Mouse (Mus musculus): ENCODE data around the gene Cdh23. TPM values are rescaled to one million over a fixed set of nuclear protein-coding genes. Genes with fewer than 3 reads are reported as not detected.
A peak's percentile ranks its signal among the peaks of the same experiment; 100 is the strongest.

Gene Cdh23
- total RNA-seq, 2 experiments from 2014 or later: 1.7 to 1.8 TPM

DNA sequence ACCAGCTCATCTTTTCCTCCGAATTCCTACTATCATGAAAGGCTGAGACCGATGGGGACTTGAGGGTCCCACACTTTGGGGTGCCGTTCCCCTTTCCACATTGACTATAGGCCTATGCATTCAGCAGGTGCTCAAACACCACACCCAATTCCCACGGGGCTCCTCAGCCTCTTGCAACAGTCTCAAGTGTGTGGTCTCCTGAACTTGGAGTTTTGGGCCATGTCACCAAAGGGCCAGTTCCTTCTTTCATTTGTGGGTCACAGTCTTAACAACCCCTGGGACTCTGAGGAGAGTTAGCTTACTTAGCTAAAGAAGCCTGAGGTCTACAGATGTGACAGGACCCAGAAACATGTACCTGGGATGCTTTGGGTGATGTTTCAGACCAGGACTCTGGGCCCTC, 380.1 kb downstream of the Cdh23 start:
- intact Hi-C loops (cut with DNase I): no loop called here
- no peak for DNase-seq (ENCODE audit: low spot score in 2 of 2)

DNA sequence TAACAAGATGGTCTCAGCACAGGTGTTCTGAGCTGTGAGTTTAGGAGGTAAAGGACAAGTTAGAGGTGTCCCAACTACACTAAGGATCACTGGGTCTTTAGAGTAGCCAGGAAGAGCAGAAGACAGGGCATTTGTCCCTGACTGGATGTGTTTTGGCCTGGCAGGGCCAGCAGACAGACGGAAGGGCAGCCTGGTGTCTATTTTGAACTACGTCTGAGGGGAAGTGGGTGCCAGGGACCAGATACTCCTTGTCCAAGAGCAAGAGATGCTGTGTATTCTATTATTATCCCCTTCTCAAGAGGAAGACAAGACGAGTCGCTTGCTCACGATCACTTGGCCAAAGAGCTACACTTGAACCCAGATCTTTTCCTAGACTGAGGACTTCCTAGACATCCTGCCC, 382.7 kb downstream of the Cdh23 start:
- intact Hi-C loops (cut with DNase I): no loop called here
- no peak for DNase-seq (ENCODE audit: low spot score in 2 of 2)

DNA sequence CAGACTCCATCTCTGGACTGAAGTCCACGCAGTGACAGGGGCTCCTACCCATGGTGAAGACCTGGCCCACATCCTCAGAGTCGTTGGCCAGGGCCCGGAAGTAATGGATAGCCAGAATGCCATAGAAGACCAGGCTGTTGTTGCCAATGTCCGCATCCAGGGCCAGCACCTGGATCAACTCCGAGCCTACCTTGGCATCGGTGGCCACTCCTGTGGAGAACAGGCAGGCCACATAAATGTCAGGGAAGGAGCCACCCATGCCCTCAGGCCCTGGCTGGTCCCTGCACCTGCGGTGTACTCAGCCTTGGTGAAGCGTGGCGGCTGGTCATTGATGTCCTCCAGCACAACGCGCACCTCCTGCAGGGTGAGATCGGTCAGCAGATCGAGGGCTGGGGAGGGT, 385.7 kb downstream of the Cdh23 start:
- intact Hi-C loops (cut with DNase I): no loop called here

DNA sequence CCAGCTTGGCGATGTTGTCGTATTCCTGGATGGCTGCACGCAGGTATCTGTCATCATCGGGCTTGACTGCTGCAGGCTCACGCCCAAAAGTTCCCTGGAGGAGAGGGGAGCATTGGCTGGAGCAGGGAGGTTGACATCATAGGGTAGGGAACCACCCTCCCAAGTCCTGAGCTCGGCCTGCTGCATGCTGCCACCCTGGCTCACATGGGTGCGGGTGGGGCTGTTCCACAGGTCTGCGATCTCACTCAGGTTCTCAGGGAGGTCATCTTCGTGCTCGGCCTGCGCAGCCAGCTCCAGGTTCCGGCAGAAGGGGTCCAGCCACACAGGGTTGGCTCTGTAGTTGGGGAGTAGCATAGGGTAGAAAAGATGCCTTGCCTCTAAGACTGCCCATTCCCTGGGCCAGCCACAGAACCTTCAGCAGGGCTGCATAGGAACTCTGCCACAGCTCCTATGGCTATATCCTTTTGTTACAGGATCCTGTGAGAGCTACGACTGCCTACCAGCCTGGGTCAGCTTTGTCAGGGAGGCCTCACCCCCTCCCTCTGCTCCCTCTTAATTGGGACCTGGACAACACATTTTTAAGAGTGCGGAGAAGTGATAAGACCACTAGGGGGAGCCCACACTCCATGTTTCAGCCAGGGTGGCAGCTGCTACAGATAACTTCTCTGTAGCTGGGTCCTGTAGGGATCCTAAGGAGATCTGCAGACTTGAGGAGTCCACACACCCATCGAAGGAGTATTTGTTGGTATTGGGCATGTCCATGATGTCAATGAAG, 391.2 kb downstream of the Cdh23 start:
- DNase-seq (ENCODE audit: low spot score in 2 of 2): peak; percentile 68 to 74
- intact Hi-C loops (cut with DNase I): loop anchor here (2.0 to 5.0 kb wide), 3 partner anchors 108 to 456 kb away; partner anchors contain the start of gene Cdh23

More for the DNA sequence above, 385.7 kb downstream of the Cdh23 start:
- no peak for DNase-seq (ENCODE audit: low spot score in 2 of 2)

DNA sequence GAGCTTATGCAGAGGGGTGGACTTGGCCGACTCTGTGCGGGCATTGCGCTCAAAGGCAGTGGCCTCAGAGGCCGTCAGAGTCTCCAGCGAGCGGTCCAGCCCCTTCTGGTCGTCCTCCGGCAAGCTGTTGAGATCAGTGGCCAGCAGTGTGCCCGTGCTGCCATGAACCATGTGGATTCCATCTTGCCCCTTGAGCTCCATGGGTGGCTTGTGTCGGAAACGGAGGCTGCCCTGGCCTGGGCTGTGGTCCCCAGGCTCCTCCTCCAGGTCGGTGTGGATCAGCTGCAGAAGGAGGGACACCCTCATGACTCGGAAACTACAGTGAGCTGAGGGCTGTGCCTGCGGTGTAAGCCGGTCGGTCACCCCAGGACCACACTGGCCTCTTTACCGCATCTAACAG, 392.9 kb downstream of the Cdh23 start:
- intact Hi-C loops (cut with DNase I): no loop called here
- DNase-seq (ENCODE audit: low spot score in 2 of 2): no peak

DNA sequence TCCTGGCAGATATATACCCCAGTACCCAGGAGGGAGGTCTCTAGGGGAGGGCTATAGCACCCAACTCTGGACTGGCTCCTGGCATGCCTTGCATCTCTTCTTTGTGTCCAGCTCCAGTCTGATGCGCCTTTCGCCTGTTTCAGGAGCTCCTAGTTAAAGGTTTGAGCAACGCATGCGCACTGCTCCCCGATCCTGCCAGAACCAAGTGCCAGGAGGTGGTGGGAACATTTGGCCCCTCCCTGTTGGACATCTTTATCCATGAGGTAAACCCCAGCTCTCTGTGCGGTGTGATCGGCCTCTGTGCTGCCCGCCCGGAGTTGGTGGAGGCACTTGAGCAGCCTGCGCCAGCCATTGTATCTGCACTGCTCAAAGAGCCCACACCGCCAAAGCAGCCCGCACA, 396.7 kb downstream of the Cdh23 start:
- DNase-seq (ENCODE audit: low spot score in 2 of 2): no peak
- intact Hi-C loops (cut with DNase I): no loop called here

DNA sequence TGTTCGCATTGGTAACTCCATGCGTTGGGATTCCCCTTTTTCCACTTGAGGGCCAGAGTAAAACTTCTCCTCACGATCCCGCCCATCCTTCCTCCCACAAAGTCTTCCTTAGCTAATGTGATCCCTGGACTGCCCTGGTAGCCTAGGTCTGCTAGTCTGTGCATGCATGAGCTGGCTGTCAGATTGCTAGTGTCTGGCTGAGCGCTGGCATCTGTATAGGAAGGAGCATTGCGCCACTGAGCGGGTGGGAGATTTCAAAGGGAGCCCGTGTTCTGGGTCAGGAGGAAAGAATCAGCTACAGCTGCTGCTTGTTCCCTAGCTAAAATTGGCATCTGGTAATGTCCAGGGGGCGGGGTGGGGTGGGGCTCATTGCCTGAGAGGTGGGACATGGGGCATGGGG, 400.3 kb downstream of the Cdh23 start:
- intact Hi-C loops (cut with DNase I): no loop called here
- DNase-seq (ENCODE audit: low spot score in 2 of 2): no peak

DNA sequence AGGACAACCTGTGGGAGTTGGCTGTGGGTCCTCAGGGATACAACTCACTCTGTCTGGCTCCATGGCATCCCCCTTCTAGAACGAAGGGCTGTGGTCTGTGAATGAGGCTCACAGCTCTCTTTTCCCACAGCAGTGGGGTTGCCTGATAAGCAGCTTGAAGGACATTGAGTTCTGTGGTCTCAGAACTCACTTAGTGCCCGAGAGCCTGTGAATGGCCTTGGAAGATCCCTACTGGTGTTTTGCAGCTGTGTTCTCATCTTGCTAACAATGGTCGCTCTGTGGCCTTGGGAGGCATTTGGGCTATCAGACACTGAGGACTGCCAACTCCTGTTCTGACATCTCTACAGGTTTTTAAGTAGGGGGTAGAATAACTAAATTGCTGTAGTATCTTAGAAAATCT, 400.9 kb downstream of the Cdh23 start:
- intact Hi-C loops (cut with DNase I): no loop called here
- DNase-seq (ENCODE audit: low spot score in 2 of 2): no peak

DNA sequence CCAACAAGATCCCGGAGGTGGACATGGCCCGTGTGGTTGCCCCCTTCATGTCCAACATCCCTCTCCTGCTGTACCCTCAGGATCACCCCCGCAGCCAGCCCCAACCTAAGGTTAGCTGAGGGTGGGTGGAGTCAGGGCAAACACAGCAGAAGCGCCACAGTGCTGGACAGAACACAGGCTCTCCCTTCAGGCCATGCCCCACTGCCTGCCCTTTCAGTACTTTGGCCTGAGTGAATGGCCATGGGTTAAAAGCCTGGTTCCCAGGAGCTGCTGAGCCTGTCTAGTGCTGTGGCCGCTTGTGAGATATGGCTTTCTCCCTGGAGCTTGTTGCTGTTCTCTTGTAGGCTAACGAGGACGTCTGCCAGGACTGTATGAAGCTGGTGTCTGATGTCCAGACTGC, 401.7 kb downstream of the Cdh23 start:
- intact Hi-C loops (cut with DNase I): no loop called here
- DNase-seq (ENCODE audit: low spot score in 2 of 2): no peak

DNA sequence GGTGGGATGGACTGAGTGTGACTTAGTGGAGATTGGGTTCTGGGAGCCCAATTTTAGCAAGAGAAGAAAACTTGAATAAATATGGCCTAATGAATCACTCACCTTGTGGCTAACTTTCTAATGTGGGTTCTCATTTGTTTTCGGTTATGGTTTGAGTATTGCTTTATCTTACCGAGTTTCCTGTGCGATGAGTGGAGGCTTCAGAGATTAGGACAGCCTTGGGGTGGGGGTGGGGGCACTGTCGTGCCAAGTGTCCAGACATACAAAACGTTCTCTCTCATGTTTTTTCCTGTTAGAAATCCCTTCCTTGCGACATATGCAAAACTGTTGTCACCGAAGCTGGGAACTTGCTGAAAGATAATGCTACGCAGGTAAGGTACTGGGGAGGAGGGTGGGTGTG, 404.1 kb downstream of the Cdh23 start:
- intact Hi-C loops (cut with DNase I): no loop called here
- DNase-seq (ENCODE audit: low spot score in 2 of 2): no peak

DNA sequence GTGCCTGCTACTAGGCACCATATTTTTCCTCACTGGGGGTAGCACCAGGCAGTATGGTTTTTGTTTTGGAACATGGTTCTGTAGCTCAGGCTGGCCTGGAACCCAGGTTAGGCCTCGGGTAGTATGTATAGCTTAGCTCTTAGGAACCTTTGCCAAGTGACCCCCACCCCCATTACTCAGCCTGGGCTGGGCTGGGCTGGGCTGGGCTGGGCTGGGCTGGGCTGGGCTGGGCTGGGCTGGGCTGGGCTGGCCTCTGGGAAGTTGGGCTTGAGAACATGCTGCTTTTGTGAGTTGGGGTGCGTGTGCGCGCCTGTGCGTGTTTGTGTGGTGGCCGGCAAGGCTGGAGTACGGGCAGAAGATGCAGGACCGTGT, 405.6 kb downstream of the Cdh23 start:
- DNase-seq (ENCODE audit: low spot score in 2 of 2): no peak
- intact Hi-C loops (cut with DNase I): no loop called here

DNA sequence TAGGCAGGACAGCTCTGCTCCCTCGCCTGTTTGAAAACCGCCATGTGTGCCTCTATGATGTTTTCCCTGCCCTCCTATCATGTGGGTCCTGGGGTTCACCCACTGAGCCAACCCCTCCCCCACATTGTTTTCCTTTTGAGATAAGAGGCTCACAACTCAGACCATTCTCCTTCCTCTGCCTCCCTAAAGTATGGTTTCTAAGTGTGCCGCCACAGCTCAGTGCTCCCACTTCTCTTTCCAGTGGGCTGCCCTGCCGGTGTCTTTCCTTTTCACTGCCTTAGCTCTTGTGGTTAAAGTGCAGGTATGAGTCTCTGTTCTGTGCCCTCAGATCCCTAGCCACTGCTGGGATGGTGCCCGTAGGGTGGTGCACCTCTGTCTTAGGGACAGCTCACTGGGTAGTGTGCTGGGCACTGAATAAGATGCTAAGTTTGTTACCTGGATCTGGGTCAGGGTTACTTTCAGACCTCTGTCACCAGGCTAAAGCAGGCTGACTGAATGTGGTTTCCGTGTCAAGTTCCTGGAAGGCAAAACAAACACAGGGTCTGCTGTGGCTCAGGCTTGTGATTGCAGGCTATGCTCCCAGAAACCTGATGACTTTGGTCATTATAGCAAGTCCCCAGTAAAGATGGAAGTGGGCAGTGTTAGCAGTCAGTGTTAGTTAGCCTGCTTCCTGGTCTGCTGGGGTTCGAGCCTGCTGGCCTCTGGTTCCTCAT, 406.1 kb downstream of the Cdh23 start:
- no peak for DNase-seq (ENCODE audit: low spot score in 2 of 2)
- intact Hi-C loops (cut with DNase I): no loop called here

DNA sequence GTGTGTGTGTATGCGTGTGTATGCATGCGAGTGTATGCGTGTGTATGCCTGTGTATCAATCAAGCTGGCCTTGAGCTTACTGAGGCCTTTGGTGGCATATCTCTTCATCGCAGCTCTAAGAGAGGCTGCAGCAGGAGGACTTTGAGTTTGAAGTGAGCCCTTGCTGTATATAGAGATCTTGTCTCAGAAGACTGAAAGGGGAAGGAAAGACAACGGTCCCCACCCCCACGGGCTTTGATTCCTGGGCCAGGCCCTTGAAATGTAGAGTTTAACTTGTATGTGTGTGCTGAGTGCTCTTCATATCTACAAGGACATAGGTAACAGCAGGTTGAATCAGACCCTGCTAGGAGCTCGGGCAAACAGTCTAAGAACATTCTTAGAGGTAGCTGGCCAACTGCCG, 407.1 kb downstream of the Cdh23 start:
- intact Hi-C loops (cut with DNase I): no loop called here
- DNase-seq (ENCODE audit: low spot score in 2 of 2): no peak

DNA sequence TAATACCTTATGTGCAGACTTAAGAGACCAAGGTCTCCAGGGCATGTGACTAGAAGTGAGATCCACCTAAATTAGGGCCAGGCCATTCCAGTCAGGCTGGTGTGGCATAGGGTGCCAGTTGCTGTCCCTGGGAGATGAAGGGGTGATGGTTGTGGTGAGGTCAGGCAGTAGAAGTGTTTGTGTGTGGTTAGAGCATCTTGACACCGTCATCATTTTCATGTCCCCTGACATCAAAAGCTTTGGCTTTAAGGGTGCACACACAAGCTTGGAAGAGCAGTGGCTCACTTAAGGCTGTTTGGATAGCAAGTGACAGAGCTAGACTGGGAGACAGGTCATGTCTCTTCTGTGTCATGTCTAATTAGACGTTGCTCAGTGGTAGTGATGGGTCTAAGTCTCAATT, 408.6 kb downstream of the Cdh23 start:
- intact Hi-C loops (cut with DNase I): no loop called here
- DNase-seq (ENCODE audit: low spot score in 2 of 2): no peak

DNA sequence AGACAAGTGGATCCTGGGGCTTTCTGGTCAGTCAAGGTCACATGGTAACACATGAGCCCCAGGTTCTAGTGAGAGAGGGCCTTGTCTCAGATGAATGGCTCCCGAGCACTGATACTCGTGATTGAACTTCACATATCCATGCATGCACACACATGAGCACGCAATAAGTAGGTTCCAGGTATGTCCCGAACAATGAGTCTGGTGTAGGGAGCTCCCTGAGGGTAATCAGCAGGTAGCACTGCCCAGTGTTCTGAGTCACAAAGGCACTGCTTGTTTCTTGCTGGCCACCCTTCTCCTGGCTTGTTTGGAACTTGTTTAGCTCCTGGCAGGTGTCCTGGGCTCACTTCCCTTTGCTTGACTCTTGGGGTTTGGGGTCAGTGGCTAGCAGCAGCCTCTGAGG, 409.1 kb downstream of the Cdh23 start:
- intact Hi-C loops (cut with DNase I): no loop called here
- no peak for DNase-seq (ENCODE audit: low spot score in 2 of 2)

DNA sequence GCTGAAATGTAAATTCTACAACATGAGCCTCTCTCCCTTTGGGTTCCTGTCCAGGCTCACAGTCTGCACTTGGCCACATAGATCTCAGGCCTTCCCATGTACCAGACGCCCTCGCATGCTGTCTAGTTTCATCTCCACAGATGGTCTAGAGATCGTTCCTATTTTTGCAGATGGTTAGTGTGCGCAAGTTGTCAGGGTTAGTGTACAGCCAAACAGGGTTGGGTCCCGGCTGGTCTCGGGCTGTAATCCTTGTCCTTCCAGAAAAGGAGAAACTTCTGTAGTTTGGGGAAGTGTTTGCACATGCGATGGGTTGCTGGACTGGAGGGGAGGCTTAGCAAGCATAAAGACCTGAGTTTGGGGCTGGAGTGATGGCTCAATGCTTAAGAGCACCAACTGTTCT, 409.7 kb downstream of the Cdh23 start:
- intact Hi-C loops (cut with DNase I): no loop called here
- DNase-seq (ENCODE audit: low spot score in 2 of 2): no peak

DNA sequence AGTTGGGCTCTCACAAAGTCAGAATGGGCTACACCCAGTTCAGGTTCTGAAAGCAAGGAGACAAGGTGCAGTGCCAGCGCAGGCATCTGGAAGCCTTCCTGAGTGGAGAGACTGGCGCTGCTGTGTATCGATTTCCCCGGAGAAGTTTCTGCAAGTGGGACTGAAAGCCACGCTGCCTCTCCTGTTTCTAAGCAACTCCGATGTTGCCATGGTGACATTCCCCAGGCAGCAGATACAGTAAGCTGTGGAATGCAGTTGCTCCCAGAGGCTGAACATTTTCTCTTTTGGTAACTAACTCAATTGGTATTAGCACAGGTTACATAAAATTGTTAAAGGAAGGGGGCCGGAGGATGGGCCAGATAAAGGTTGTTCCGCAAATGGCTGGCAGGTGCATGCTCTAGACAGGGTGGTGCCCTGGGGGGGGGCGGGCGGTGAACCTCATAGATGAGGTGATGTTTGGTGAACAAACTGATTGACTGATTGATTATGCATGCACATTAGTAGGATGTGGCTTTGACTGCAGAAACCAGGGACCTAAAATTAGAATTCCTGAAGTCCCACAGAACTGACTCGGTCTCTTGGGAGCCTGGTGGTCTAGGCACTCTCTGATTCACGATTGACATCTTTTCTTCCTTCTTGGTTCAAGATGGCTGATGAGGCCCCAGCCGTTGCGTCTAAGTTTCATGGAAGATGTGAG, 410.5 kb downstream of the Cdh23 start:
- DNase-seq (ENCODE audit: low spot score in 2 of 2): peak; percentile 73 to 79
- intact Hi-C loops (cut with DNase I): no loop called here

DNA sequence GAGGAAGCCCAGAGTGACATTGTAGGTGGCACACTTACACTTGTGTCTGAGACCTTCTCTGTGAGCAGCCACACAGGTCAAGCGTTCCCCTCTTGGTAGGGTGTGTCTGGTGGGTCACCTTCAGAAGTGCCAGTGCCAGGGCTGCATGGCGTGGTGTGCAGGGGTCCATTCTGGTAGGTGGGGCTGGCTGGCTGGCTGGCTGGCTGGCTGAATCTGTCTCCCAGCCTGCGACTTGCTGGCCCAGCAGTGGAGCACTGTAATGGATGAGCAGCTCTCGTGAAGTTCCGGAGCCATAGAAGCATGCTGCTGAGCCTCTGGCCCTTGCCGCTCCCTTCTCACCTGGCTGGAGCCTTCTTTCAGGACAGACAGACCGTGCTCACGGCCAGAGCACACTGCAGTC, 411.1 kb downstream of the Cdh23 start:
- intact Hi-C loops (cut with DNase I): no loop called here
- DNase-seq (ENCODE audit: low spot score in 2 of 2): no peak

DNA sequence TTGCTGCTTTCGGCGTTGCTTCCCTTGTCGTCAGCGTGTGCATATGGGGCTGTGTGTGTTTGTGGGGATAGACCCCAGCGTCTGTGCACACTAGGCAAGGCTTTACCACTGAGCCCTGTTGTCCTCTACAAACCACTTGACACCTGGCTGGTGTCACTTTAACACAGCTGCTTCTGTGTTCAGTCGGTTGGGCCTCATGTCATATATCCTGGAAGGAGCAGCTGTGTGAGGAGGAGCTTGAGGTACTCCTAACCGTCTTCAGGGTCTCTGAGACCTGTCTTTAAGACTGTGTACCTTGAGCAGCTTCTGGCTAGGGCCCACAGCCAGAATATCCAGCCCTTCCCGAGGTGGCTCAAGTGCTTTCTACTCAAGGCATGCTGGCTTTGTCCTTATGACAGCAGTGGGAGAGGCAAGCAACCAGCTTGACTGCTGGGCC, 411.6 kb downstream of the Cdh23 start:
- intact Hi-C loops (cut with DNase I): loop anchor here (5.0 kb wide), 1 partner anchor 37 kb away; no protein-coding TSS in a partner anchor
- DNase-seq (ENCODE audit: low spot score in 2 of 2): no peak

DNA sequence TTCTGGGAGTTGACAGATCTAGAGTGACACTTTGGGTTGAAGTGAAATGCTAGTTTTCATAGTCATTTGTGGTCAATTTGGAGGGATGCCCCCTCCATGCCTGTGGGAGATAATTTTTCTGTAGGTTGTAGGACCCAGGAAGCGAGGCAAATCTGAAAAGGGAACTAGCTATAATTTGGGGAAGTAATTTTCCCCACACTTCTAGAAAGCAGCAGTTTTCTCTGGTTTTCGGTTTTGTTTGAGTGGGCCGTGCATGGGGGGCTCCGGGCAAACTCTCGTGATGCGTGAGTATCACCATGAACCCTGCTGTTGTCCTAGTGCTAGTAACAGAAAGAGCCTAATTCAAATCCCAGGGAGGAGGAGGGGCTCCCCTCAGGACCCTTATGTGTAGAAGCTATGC, 412.0 kb downstream of the Cdh23 start:
- no peak for DNase-seq (ENCODE audit: low spot score in 2 of 2)
- intact Hi-C loops (cut with DNase I): loop anchor here (5.0 kb wide), 1 partner anchor 37 kb away; no protein-coding TSS in a partner anchor
